In genomic region chr4:82027447-82027881, GRCm38 (mm10) we compare ENCODE assay signal across 11 mouse cellular contexts.
DNase-seq lines count a peak whose midpoint lies in the region; ATAC-seq and TF ChIP-seq lines count a peak whose summit lies in the region.
"Had no signal": no experiment of that assay in that cellular context is flagged by ENCODE, and none has a peak within 500 bp of the region (broad histone marks: within the 10 kb centered on the region; RNA-seq: fewer than 3 reads in every experiment).

No protein-coding gene starts in this region.

- H3K4me2 ChIP-seq in embryonic facial prominence, embryonic 11.5 days (ENCODE audit: low read depth, low read length): no peak overlapping the region
- peak overlapping the region; percentile 38 for H3K4me2 ChIP-seq in forebrain, postnatal 0 days (ENCODE audit: low read depth)
- H3K4me2 ChIP-seq in midbrain, embryonic 15.5 days: peak overlapping the region; percentile 31

- TF ChIP-seq CTCF in forebrain, postnatal 0 days (IDR thresholded peaks at IDR 0.05; ENCODE audit: low read depth): no peak

- intact Hi-C loops in left cerebral cortex, postnatal 4 days (cut with DNase I): no loop called here

- no peak overlapping the region for H3K4me3 ChIP-seq in embryonic facial prominence, embryonic 11.5 days (ENCODE audit: low read depth, low read length)
- H3K4me3 ChIP-seq in forebrain, postnatal 0 days (ENCODE audit: low read depth, low read length): peak overlapping the region; percentile 18; the same call in 1 of the 2 replicates
- peak overlapping the region; percentile 12; the same call in 1 of the 2 replicates for H3K4me3 ChIP-seq in midbrain, embryonic 15.5 days

- H3K9ac ChIP-seq in embryonic facial prominence, embryonic 11.5 days (replicated peaks; ENCODE audit: low read length): no peak overlapping the region
- H3K9ac ChIP-seq in forebrain, postnatal 0 days: no peak overlapping the region
- no peak overlapping the region for H3K9ac ChIP-seq in midbrain, embryonic 15.5 days

- no peaks in the 10 kb centered on the region for H3K36me3 ChIP-seq in embryonic facial prominence, embryonic 11.5 days (replicated peaks; ENCODE audit: control insufficient read depth, insufficient read depth, low read depth, low read length)
- H3K36me3 ChIP-seq in forebrain, postnatal 0 days (ENCODE audit: insufficient read depth): no peaks in the 10 kb centered on the region
- H3K36me3 ChIP-seq in midbrain, embryonic 15.5 days (replicated peaks): no peaks in the 10 kb centered on the region

- ATAC-seq in embryonic facial prominence, embryonic 11.5 days (replicated peaks; ENCODE audit: insufficient number of reproducible peaks, low FRiP score, low TSS enrichment, low read depth): peak; percentile 79; the same call in 1 of the 2 replicates
- peak; percentile 45; the same call in 1 of the 2 replicates for ATAC-seq in forebrain, postnatal 0 days
- ATAC-seq in midbrain, embryonic 15.5 days (replicated peaks): peak; percentile 73

- 42% methylated on average over 9 of the region's 9 CpGs for WGBS in embryonic facial prominence, embryonic 11.5 days
- WGBS in forebrain, postnatal 0 days: 20% methylated on average over 9 of the region's 9 CpGs
- 38% methylated on average over 9 of the region's 9 CpGs for WGBS in midbrain, embryonic 15.5 days

- DNase-seq in left cerebral cortex, postnatal 4 days: peak; percentile 11
- DNase-seq in left cerebral cortex, adult 11 months (ENCODE audit: low spot score): no peak
- DNase-seq in embryonic facial prominence, embryonic 11.5 days (ENCODE audit: low spot score): peak; percentile 59
- no peak for DNase-seq in forebrain, postnatal 0 days
- no peak for DNase-seq in kidney, postnatal 10 days
- DNase-seq in thymus, postnatal 14 days: no peak
- no peak for DNase-seq in adrenal gland, postnatal 14 days
- DNase-seq: cerebellum, postnatal 14 days; kidney, postnatal 14 days; lung, adult 18-20 months had no signal

- H3K9me3 ChIP-seq in embryonic facial prominence, embryonic 11.5 days (replicated peaks; ENCODE audit: control insufficient read depth, low read length): no peaks in the 10 kb centered on the region
- no peaks in the 10 kb centered on the region for H3K9me3 ChIP-seq in forebrain, postnatal 0 days (ENCODE audit: low read length)
- H3K9me3 ChIP-seq in midbrain, embryonic 15.5 days: no peaks in the 10 kb centered on the region

- H3K27ac ChIP-seq in embryonic facial prominence, embryonic 11.5 days (replicated peaks; ENCODE audit: low read depth, low read length): no peak overlapping the region
- no peak overlapping the region for H3K27ac ChIP-seq in forebrain, postnatal 0 days (ENCODE audit: low read depth, low read length)
- no peak overlapping the region for H3K27ac ChIP-seq in midbrain, embryonic 15.5 days

- no peaks in the 10 kb centered on the region; the same call in 1 of the 2 replicates for H3K4me1 ChIP-seq in embryonic facial prominence, embryonic 11.5 days (ENCODE audit: control insufficient read depth, insufficient read depth, low read length)
- no peaks in the 10 kb centered on the region for H3K4me1 ChIP-seq in forebrain, postnatal 0 days (ENCODE audit: insufficient read depth)
- 0 out of 2 replicates have a peak, but pooled peaks cover 5% of the 10 kb centered on the region for H3K4me1 ChIP-seq in midbrain, embryonic 15.5 days

- H3K27me3 ChIP-seq in embryonic facial prominence, embryonic 11.5 days (ENCODE audit: control insufficient read depth, insufficient read depth, low read length): no peaks in the 10 kb centered on the region
- H3K27me3 ChIP-seq in forebrain, postnatal 0 days (ENCODE audit: insufficient read depth, low read length): no peaks in the 10 kb centered on the region
- H3K27me3 ChIP-seq in midbrain, embryonic 15.5 days (replicated peaks): no peaks in the 10 kb centered on the region

Comparison
In these comparisons a context has a peak if more than half of its experiments do, and no peak if none do; other contexts are left out.
1. DNase-seq: peak in left cerebral cortex, postnatal 4 days (single experiment) and embryonic facial prominence, embryonic 11.5 days (single experiment); none in left cerebral cortex, adult 11 months (single experiment), forebrain, postnatal 0 days (single experiment), kidney, postnatal 10 days (single experiment), thymus, postnatal 14 days (single experiment) and adrenal gland, postnatal 14 days (single experiment).
2. Peak in every context shown above with its lines, with median percentiles within 50 percentile points of each other: ATAC-seq.